Mouse (Mus musculus) lung, adult 2 months (tissue): Measurements from ENCODE around the gene AW011738.

Source experiments
- CTCF ChIP-seq: fragments of 200-500 bp; IDR thresholded peaks from 2 replicates; pipeline ENCODE4 v1.5.1; 2011; ENCODE audit warnings: mild to moderate bottlenecking, low read length, control low read depth; ENCODE audit not compliant: insufficient read depth
- POLR2A ChIP-seq: fragments of 200-500 bp; IDR thresholded peaks from 2 replicates; pipeline ENCODE4 v1.6.1; 2011; ENCODE audit warnings: low read depth, mild to moderate bottlenecking, control low read depth, low read length, borderline replicate concordance; ENCODE audit errors: extremely low read depth

GRCm38 (mm10) chr4:156208872-156209271, 5.8 kb downstream of the AW011738 start:
- no peak for TF ChIP-seq CTCF
- no peak for TF ChIP-seq POLR2A
